Mouse (Mus musculus): Measurements from ENCODE around the gene Gm20538. TPM values are rescaled to one million over a fixed set of nuclear protein-coding genes. Genes with fewer than 3 reads are reported as not detected.

Gene Gm20538
- polyA plus RNA-seq, 1 experiment from 2014 or later: not detected

GRCm38 (mm10) chr19:44510534-44511175 is 42.0 kb downstream of the Gm20538 start:
- H3K4me3 ChIP-seq (replicated peaks): peak overlapping the region; percentile 54
- H3K9me3 ChIP-seq (replicated peaks): no peaks in the 10 kb centered on the region
- ATAC-seq (ENCODE audit: low FRiP score): no peak
- H3K4me1 ChIP-seq: peaks cover 42% of the 10 kb centered on the region
- peaks cover 71% of the 10 kb centered on the region for H3K27me3 ChIP-seq (replicated peaks)
- H3K4me2 ChIP-seq: peak overlapping the region; percentile 100
- H3K27ac ChIP-seq (replicated peaks): no peak overlapping the region
- peak overlapping the region; percentile 48; the same call in 1 of the 2 replicates for H3K9ac ChIP-seq (replicated peaks)
- 3% methylated on average over 12 of the region's 12 CpGs for WGBS
- no peaks in the 10 kb centered on the region for H3K36me3 ChIP-seq

GRCm38 (mm10) chr19:44502741-44503140 is 49.9 kb downstream of the Gm20538 start:
- no peak for ATAC-seq (ENCODE audit: low FRiP score)
- no peaks in the 10 kb centered on the region for H3K9me3 ChIP-seq (replicated peaks)
- H3K27ac ChIP-seq (replicated peaks): no peak overlapping the region
- H3K9ac ChIP-seq (replicated peaks): no peak overlapping the region
- H3K4me3 ChIP-seq (replicated peaks): no peak overlapping the region
- no peaks in the 10 kb centered on the region for H3K36me3 ChIP-seq
- H3K4me1 ChIP-seq: no peaks in the 10 kb centered on the region
- 81% methylated on average over 4 of the region's 4 CpGs for WGBS
- no peak overlapping the region for H3K4me2 ChIP-seq
- peaks cover 24% of the 10 kb centered on the region; the same call in 1 of the 2 replicates for H3K27me3 ChIP-seq (replicated peaks)

GRCm38 (mm10) chr19:44501925-44502324 is 50.7 kb downstream of the Gm20538 start:
- H3K4me1 ChIP-seq: no peaks in the 10 kb centered on the region
- peaks cover 24% of the 10 kb centered on the region; the same call in 1 of the 2 replicates for H3K27me3 ChIP-seq (replicated peaks)
- H3K36me3 ChIP-seq: no peaks in the 10 kb centered on the region
- no peak overlapping the region for H3K27ac ChIP-seq (replicated peaks)
- no peak overlapping the region for H3K4me3 ChIP-seq (replicated peaks)
- H3K9ac ChIP-seq (replicated peaks): no peak overlapping the region
- 85% methylated on average over 6 of the region's 6 CpGs for WGBS
- no peaks in the 10 kb centered on the region for H3K9me3 ChIP-seq (replicated peaks)
- no peak for ATAC-seq (ENCODE audit: low FRiP score)
- no peak overlapping the region for H3K4me2 ChIP-seq

GRCm38 (mm10) chr19:44500240-44500639 is 52.4 kb downstream of the Gm20538 start:
- WGBS: 30% methylated on average over 5 of the region's 5 CpGs
- Histone ChIP-seq H3K4me2 (no peak overlapping the region), H3K4me1 (no peaks in the 10 kb centered on the region), H3K9me3 (replicated peaks) (no peaks in the 10 kb centered on the region), H3K4me3 (replicated peaks) (no peak overlapping the region), H3K27ac (replicated peaks) (no peak overlapping the region), H3K27me3 (replicated peaks) (peaks cover 18% of the 10 kb centered on the region; the same call in 1 of the 2 replicates), H3K9ac (replicated peaks) (no peak overlapping the region), H3K36me3 (no peaks in the 10 kb centered on the region)
- no peak for ATAC-seq (ENCODE audit: low FRiP score)

GRCm38 (mm10) chr19:44498936-44499335 is 53.7 kb downstream of the Gm20538 start:
- no peaks in the 10 kb centered on the region for H3K9me3 ChIP-seq (replicated peaks)

GRCm38 (mm10) chr19:44496941-44497340 is 55.7 kb downstream of the Gm20538 start:
- Histone ChIP-seq H3K9me3 (replicated peaks) (no peaks in the 10 kb centered on the region), H3K36me3 (no peaks in the 10 kb centered on the region), H3K4me1 (no peaks in the 10 kb centered on the region), H3K9ac (replicated peaks) (no peak overlapping the region), H3K27ac (replicated peaks) (no peak overlapping the region), H3K4me3 (replicated peaks) (no peak overlapping the region), H3K27me3 (replicated peaks) (peaks cover 26% of the 10 kb centered on the region), H3K4me2 (no peak overlapping the region)
- WGBS: 24% methylated on average over 10 of the region's 10 CpGs
- ATAC-seq (ENCODE audit: low FRiP score): no peak

More at GRCm38 (mm10) chr19:44498936-44499335, 53.7 kb downstream of the Gm20538 start:
- no peak overlapping the region for H3K4me2 ChIP-seq
- WGBS: 58% methylated on average over 6 of the region's 6 CpGs
- no peak overlapping the region for H3K27ac ChIP-seq (replicated peaks)
- no peak overlapping the region for H3K9ac ChIP-seq (replicated peaks)
- ATAC-seq (ENCODE audit: low FRiP score): no peak
- H3K36me3 ChIP-seq: no peaks in the 10 kb centered on the region
- peaks cover 13% of the 10 kb centered on the region for H3K27me3 ChIP-seq (replicated peaks)
- no peak overlapping the region for H3K4me3 ChIP-seq (replicated peaks)
- H3K4me1 ChIP-seq: no peaks in the 10 kb centered on the region

GRCm38 (mm10) chr19:44496511-44496910 is 56.1 kb downstream of the Gm20538 start:
- Histone ChIP-seq H3K4me3 (replicated peaks) (no peak overlapping the region), H3K27ac (replicated peaks) (no peak overlapping the region), H3K9ac (replicated peaks) (no peak overlapping the region), H3K4me2 (no peak overlapping the region), H3K9me3 (replicated peaks) (no peaks in the 10 kb centered on the region), H3K27me3 (replicated peaks) (peaks cover 26% of the 10 kb centered on the region), H3K36me3 (no peaks in the 10 kb centered on the region), H3K4me1 (no peaks in the 10 kb centered on the region)
- WGBS: 55% methylated on average over 8 of the region's 8 CpGs
- ATAC-seq (ENCODE audit: low FRiP score): no peak

Other genes starting within 250 kb of the Gm20538 start
- 0.09 and 0.15 TPM in 2 replicates for gene Scd4, start 219.7 kb downstream of the Gm20538 start, polyA plus RNA-seq (2015; fragmentation: Nextera tagmentation; extraction: Ambion mirVana)
- 7.5 and 8.5 TPM in 2 replicates for gene Scd1, start 145.0 kb downstream of the Gm20538 start, polyA plus RNA-seq (2015; fragmentation: Nextera tagmentation; extraction: Ambion mirVana)
- 0.05 and 0.14 TPM in 2 replicates for gene Wnt8b, start 59.4 kb downstream of the Gm20538 start, polyA plus RNA-seq (2015; fragmentation: Nextera tagmentation; extraction: Ambion mirVana)
- 0.41 and 0.69 TPM in 2 replicates for gene Sec31b, start 7.0 kb downstream of the Gm20538 start, polyA plus RNA-seq (2015; fragmentation: Nextera tagmentation; extraction: Ambion mirVana)
- 714 and 813 TPM in 2 replicates for gene Ndufb8, start 2.6 kb upstream of the Gm20538 start, polyA plus RNA-seq (2015; fragmentation: Nextera tagmentation; extraction: Ambion mirVana)
- gene Hif1an, start 10.0 kb upstream of the Gm20538 start, polyA plus RNA-seq (2015; fragmentation: Nextera tagmentation; extraction: Ambion mirVana): 25.0 TPM in 2 replicates
- gene Pax2, start 203.2 kb upstream of the Gm20538 start, polyA plus RNA-seq (2015; fragmentation: Nextera tagmentation; extraction: Ambion mirVana): 16.5 and 20.5 TPM in 2 replicates

Measured in neural tube, embryonic 15.5 days (tissue).